Mouse (Mus musculus): ENCODE measurements around the gene Kcnq4. TPM values are rescaled to one million over a fixed set of nuclear protein-coding genes. Genes with fewer than 3 reads are reported as not detected.

The Kcnq4 gene
- polyA plus RNA-seq, 1 experiment, result 10.9 TPM

GRCm38 (mm10) chr4:120667555-120667954 is 80.9 kb downstream of the Kcnq4 start:
- Histone ChIP-seq H3K4me1 (ENCODE audit: control insufficient read depth, insufficient read depth, low read length) (no peaks in the 10 kb centered on the region), H3K27ac (ENCODE audit: insufficient read depth, low read length) (peak overlapping the region; percentile 52; the same call in 1 of the 2 replicates), H3K4me3 (ENCODE audit: insufficient read depth, low read length) (peak overlapping the region; percentile 46)
- no peak for TF ChIP-seq CTCF (IDR thresholded peaks at IDR 0.05; ENCODE audit: extremely low read depth, insufficient read depth, low read length)
- TF ChIP-seq POLR2A (IDR thresholded peaks at IDR 0.05; ENCODE audit: extremely low read depth, insufficient read depth, low read length), result no peak

- H3K27ac ChIP-seq (ENCODE audit: insufficient read depth, low read length), result peak overlapping the region; percentile 52; the same call in 1 of the 2 replicates
- TF ChIP-seq POLR2A (IDR thresholded peaks at IDR 0.05; ENCODE audit: extremely low read depth, insufficient read depth, low read length) (no peak), CTCF (IDR thresholded peaks at IDR 0.05; ENCODE audit: extremely low read depth, insufficient read depth, low read length) (no peak)
- no peaks in the 10 kb centered on the region for H3K4me1 ChIP-seq (ENCODE audit: control insufficient read depth, insufficient read depth, low read length)
Measured at GRCm38 (mm10) chr4:120667045-120667501, 81.3 kb downstream of the Kcnq4 start.

GRCm38 (mm10) chr4:120666358-120667024 is 81.9 kb downstream of the Kcnq4 start, which contains the start of gene Cited4:
Gene Cited4 (plus strand): TSS chr4:120666572.
- Histone ChIP-seq H3K27ac (ENCODE audit: insufficient read depth, low read length) (peak within 1 kb of the TSS; percentile 52; the same call in 1 of the 2 replicates), H3K4me1 (ENCODE audit: control insufficient read depth, insufficient read depth, low read length) (no peaks in the 10 kb centered on the region), H3K4me3 (ENCODE audit: insufficient read depth, low read length) (peak within 1 kb of the TSS; percentile 46)
- TF ChIP-seq CTCF (IDR thresholded peaks at IDR 0.05; ENCODE audit: extremely low read depth, insufficient read depth, low read length), result no peak
- peak; percentile 99 for TF ChIP-seq POLR2A (IDR thresholded peaks at IDR 0.05; ENCODE audit: extremely low read depth, insufficient read depth, low read length)

More at GRCm38 (mm10) chr4:120667045-120667501, 81.3 kb downstream of the Kcnq4 start:
- peak overlapping the region; percentile 46 for H3K4me3 ChIP-seq (ENCODE audit: insufficient read depth, low read length)

- no peaks in the 10 kb centered on the region for H3K4me1 ChIP-seq (ENCODE audit: control insufficient read depth, insufficient read depth, low read length)
- no peak overlapping the region for H3K27ac ChIP-seq (ENCODE audit: insufficient read depth, low read length)
- TF ChIP-seq POLR2A (IDR thresholded peaks at IDR 0.05; ENCODE audit: extremely low read depth, insufficient read depth, low read length), result no peak
- no peak for TF ChIP-seq CTCF (IDR thresholded peaks at IDR 0.05; ENCODE audit: extremely low read depth, insufficient read depth, low read length)
- no peak overlapping the region for H3K4me3 ChIP-seq (ENCODE audit: insufficient read depth, low read length)
Measured at GRCm38 (mm10) chr4:120665782-120666181, 82.6 kb downstream of the Kcnq4 start.

GRCm38 (mm10) chr4:120665144-120665700 is 83.2 kb downstream of the Kcnq4 start:
- no peak overlapping the region for H3K4me3 ChIP-seq (ENCODE audit: insufficient read depth, low read length)
- TF ChIP-seq CTCF (IDR thresholded peaks at IDR 0.05; ENCODE audit: extremely low read depth, insufficient read depth, low read length) (no peak), POLR2A (IDR thresholded peaks at IDR 0.05; ENCODE audit: extremely low read depth, insufficient read depth, low read length) (no peak)
- no peaks in the 10 kb centered on the region for H3K4me1 ChIP-seq (ENCODE audit: control insufficient read depth, insufficient read depth, low read length)
- no peak overlapping the region for H3K27ac ChIP-seq (ENCODE audit: insufficient read depth, low read length)

- Histone ChIP-seq H3K27ac (ENCODE audit: insufficient read depth, low read length) (no peak overlapping the region), H3K4me1 (ENCODE audit: control insufficient read depth, insufficient read depth, low read length) (peaks cover 2% of the 10 kb centered on the region; the same call in 1 of the 2 replicates), H3K4me3 (ENCODE audit: insufficient read depth, low read length) (no peak overlapping the region)
- TF ChIP-seq POLR2A (IDR thresholded peaks at IDR 0.05; ENCODE audit: extremely low read depth, insufficient read depth, low read length) (no peak), CTCF (IDR thresholded peaks at IDR 0.05; ENCODE audit: extremely low read depth, insufficient read depth, low read length) (no peak)
Measured at GRCm38 (mm10) chr4:120664601-120665000, 83.8 kb downstream of the Kcnq4 start.

- no peak overlapping the region for H3K4me3 ChIP-seq (ENCODE audit: insufficient read depth, low read length)
- H3K27ac ChIP-seq (ENCODE audit: insufficient read depth, low read length), result peak overlapping the region; percentile 91
- TF ChIP-seq POLR2A (IDR thresholded peaks at IDR 0.05; ENCODE audit: extremely low read depth, insufficient read depth, low read length) (no peak), CTCF (IDR thresholded peaks at IDR 0.05; ENCODE audit: extremely low read depth, insufficient read depth, low read length) (no peak)
- H3K4me1 ChIP-seq (ENCODE audit: control insufficient read depth, insufficient read depth, low read length), result peaks cover 2% of the 10 kb centered on the region; the same call in 1 of the 2 replicates
Measured at GRCm38 (mm10) chr4:120660485-120660884, 87.9 kb downstream of the Kcnq4 start.

- TF ChIP-seq POLR2A (IDR thresholded peaks at IDR 0.05; ENCODE audit: extremely low read depth, insufficient read depth, low read length) (no peak), CTCF (IDR thresholded peaks at IDR 0.05; ENCODE audit: extremely low read depth, insufficient read depth, low read length) (no peak)
Measured at GRCm38 (mm10) chr4:120655898-120656297, 92.5 kb downstream of the Kcnq4 start.

GRCm38 (mm10) chr4:120650208-120650592 is 98.2 kb downstream of the Kcnq4 start:
- no peaks in the 10 kb centered on the region for H3K4me1 ChIP-seq (ENCODE audit: control insufficient read depth, insufficient read depth, low read length)
- H3K4me3 ChIP-seq (ENCODE audit: insufficient read depth, low read length), result peak overlapping the region; percentile 78
- TF ChIP-seq CTCF (IDR thresholded peaks at IDR 0.05; ENCODE audit: extremely low read depth, insufficient read depth, low read length), result no peak
- TF ChIP-seq POLR2A (IDR thresholded peaks at IDR 0.05; ENCODE audit: extremely low read depth, insufficient read depth, low read length), result no peak
- no peak overlapping the region for H3K27ac ChIP-seq (ENCODE audit: insufficient read depth, low read length)

More at GRCm38 (mm10) chr4:120655898-120656297, 92.5 kb downstream of the Kcnq4 start:
- Histone ChIP-seq H3K4me1 (ENCODE audit: control insufficient read depth, insufficient read depth, low read length) (peaks cover 2% of the 10 kb centered on the region; the same call in 1 of the 2 replicates), H3K27ac (ENCODE audit: insufficient read depth, low read length) (no peak overlapping the region), H3K4me3 (ENCODE audit: insufficient read depth, low read length) (no peak overlapping the region)
